Mouse (Mus musculus) erythroblast, embryonic 14.5 days (primary cell): ENCODE data around the gene Tex52. TPM values are rescaled to one million over a fixed set of nuclear protein-coding genes. Genes with fewer than 3 reads are reported as not detected.
A peak's percentile ranks its signal among the peaks of the same experiment; 100 is the strongest.

Experiments
- H3K27me3 ChIP-seq: 2 replicates; pipeline ENCODE4 v1.6.1; 2012; ENCODE audit warnings: inconsistent platforms; ENCODE audit not compliant: control insufficient read depth
- H3K36me3 ChIP-seq: 2 replicates; pipeline ENCODE4 v1.6.1; 2012; ENCODE audit warnings: mild to moderate bottlenecking, inconsistent platforms; ENCODE audit not compliant: control insufficient read depth
- H3K4me1 ChIP-seq: 2 replicates; pipeline ENCODE4 v1.6.1; 2012; ENCODE audit warnings: inconsistent platforms; ENCODE audit not compliant: control insufficient read depth
- H3K4me3 ChIP-seq: replicated peaks from 2 replicates; pipeline ENCODE3; 2012; ENCODE audit warnings: moderate library complexity, mild to moderate bottlenecking, inconsistent platforms
- H3K9me3 ChIP-seq: 2 replicates; pipeline ENCODE4 v1.6.1; 2012; ENCODE audit warnings: low read length, inconsistent platforms, mixed read lengths; ENCODE audit not compliant: control insufficient read depth
- GATA1 ChIP-seq: IDR thresholded peaks from 2 replicates; pipeline ENCODE4 v1.6.1; 2012; ENCODE audit warnings: low read length, inconsistent platforms, mixed read lengths
- TAL1 ChIP-seq: IDR thresholded peaks from 3 replicates; pipeline ENCODE4 v1.6.1; 2012; ENCODE audit warnings: low read length, inconsistent platforms, mixed read lengths
- polyA plus RNA-seq: library from polyadenylated mRNA; stranded (reverse); fragments of >175 nt; gene quantifications from 2 replicates; pipeline ENCODE4 v1.2.3, GENCODE M21; 2012

The Tex52 gene
- polyA plus RNA-seq, 1 experiment, result 0.03 TPM

GRCm38 (mm10) chr6:128423496-128424268, 48.4 kb downstream of the Tex52 start:
- TF ChIP-seq GATA1 (no peak), TAL1 (peak; percentile 14; the same call in 1 of the 3 replicates)
- peaks cover 20% of the 10 kb centered on the region for H3K36me3 ChIP-seq
- no peaks in the 10 kb centered on the region for H3K9me3 ChIP-seq
- H3K27me3 ChIP-seq, result no peaks in the 10 kb centered on the region
- peaks cover 36% of the 10 kb centered on the region for H3K4me1 ChIP-seq
- peak overlapping the region; percentile 98 for H3K4me3 ChIP-seq

DNA sequence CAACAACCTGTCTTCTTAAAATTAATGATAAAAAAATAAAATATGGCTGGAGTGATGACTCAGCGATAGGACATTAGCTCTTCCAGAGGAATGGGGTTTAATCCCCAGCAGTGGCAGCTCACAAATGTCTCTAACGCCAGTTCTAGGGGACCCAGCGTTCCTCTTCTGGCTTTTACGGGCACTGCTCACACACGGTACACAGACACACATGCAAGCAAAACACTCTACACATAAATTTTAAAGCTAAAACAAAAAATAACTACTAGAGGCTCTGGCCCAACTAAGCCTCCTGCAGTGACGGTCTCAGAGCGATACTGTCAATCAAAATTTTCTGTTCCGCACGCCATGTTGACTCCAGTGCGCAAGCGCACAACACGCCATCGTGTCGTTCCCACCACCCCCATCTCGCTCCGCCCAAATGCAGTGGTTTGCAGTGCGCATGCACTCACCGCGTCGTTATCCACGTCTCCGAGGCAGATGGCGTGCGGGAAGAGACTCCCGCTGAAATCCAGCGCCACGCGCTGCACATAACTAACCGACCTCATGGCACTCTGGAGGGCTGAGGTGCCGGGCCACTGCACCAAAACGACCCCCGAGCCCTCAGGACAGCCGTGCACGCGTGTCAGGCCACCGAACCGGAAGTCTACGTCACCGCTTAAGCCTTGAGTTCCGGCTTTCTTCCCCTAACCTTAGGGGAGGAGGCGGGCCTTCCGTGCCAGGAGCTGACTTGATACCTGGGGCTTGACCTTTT, 49.2 kb downstream of the Tex52 start, which contains the start of gene Itfg2:
Gene Itfg2 (minus strand): TSS at position 663 of the 751 bp plus-strand sequence.
- H3K27me3 ChIP-seq, result no peaks in the 10 kb centered on the region
- H3K9me3 ChIP-seq, result no peaks in the 10 kb centered on the region
- H3K4me3 ChIP-seq, result peak within 1 kb of the TSS; percentile 98
- peaks cover 42% of the 10 kb centered on the region for H3K4me1 ChIP-seq
- peaks cover 24% of the 10 kb centered on the region for H3K36me3 ChIP-seq
- TF ChIP-seq GATA1, result no peak
- TF ChIP-seq TAL1, result no peak

GRCm38 (mm10) chr6:128425046-128425445, 49.8 kb downstream of the Tex52 start:
- Histone ChIP-seq H3K4me1 (peaks cover 47% of the 10 kb centered on the region), H3K4me3 (peak overlapping the region; percentile 98), H3K36me3 (peaks cover 27% of the 10 kb centered on the region), H3K27me3 (no peaks in the 10 kb centered on the region), H3K9me3 (no peaks in the 10 kb centered on the region)
- TF ChIP-seq GATA1 (no peak), TAL1 (no peak)

- Histone ChIP-seq H3K4me3 (no peak overlapping the region), H3K9me3 (no peaks in the 10 kb centered on the region), H3K4me1 (peaks cover 48% of the 10 kb centered on the region), H3K36me3 (peaks cover 41% of the 10 kb centered on the region), H3K27me3 (no peaks in the 10 kb centered on the region)
- no peak for TF ChIP-seq GATA1
- no peak for TF ChIP-seq TAL1
Observed at GRCm38 (mm10) chr6:128427571-128427970, 52.3 kb downstream of the Tex52 start.

DNA sequence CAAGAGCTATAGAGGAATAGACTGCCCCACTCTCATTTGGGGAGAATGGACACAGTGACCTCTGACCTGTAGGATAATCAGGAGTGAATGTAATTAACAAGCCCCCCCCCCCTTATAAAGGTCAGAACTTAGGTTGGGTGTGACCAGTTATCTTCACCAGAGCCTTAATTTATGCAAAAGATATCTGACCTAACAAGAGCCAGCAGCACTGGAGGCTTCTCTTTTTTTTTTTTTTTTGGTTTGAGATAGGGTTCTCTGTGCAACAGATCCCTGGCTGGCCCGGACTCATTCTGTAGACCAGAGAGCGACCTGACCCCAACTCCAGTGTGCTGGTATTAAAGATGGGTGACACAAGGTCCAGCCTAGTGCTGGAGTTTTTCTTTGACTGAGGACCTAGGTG, 54.0 kb downstream of the Tex52 start:
- no peak for TF ChIP-seq GATA1
- TF ChIP-seq TAL1, result no peak
- no peaks in the 10 kb centered on the region for H3K9me3 ChIP-seq
- H3K4me3 ChIP-seq, result no peak overlapping the region
- H3K4me1 ChIP-seq, result peaks cover 40% of the 10 kb centered on the region
- H3K36me3 ChIP-seq, result peaks cover 58% of the 10 kb centered on the region
- no peaks in the 10 kb centered on the region for H3K27me3 ChIP-seq

DNA sequence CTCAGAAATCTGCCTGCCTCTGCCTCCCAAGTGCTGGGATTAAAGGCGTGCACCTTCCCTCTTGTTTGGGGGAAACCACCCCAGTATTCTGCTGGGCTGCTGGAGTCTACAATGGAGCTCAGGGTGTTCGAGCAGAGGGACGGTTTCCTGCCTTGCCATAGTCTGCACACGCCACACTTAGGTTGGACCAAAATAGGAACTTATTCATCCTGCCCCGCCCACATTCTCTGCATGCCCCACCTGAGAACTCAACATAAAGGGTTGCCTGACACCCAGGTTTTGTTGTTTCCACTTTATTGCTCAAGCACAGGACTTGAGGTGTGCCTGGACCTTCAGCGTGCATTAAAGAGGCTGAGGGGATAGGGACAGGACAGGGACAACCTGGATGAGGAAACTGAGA, 54.6 kb downstream of the Tex52 start:
- H3K4me1 ChIP-seq, result peaks cover 38% of the 10 kb centered on the region
- no peak for TF ChIP-seq TAL1
- TF ChIP-seq GATA1, result no peak
- peaks cover 63% of the 10 kb centered on the region for H3K36me3 ChIP-seq
- H3K4me3 ChIP-seq, result no peak overlapping the region
- no peaks in the 10 kb centered on the region for H3K27me3 ChIP-seq
- no peaks in the 10 kb centered on the region for H3K9me3 ChIP-seq

GRCm38 (mm10) chr6:128432356-128432915, 57.2 kb downstream of the Tex52 start:
- H3K9me3 ChIP-seq, result no peaks in the 10 kb centered on the region
- no peaks in the 10 kb centered on the region for H3K27me3 ChIP-seq
- H3K36me3 ChIP-seq, result peaks cover 83% of the 10 kb centered on the region
- H3K4me1 ChIP-seq, result peaks cover 47% of the 10 kb centered on the region
- TF ChIP-seq TAL1 (no peak), GATA1 (no peak)
- H3K4me3 ChIP-seq, result no peak overlapping the region

- Histone ChIP-seq H3K36me3 (peaks cover 76% of the 10 kb centered on the region), H3K4me1 (peaks cover 56% of the 10 kb centered on the region), H3K9me3 (no peaks in the 10 kb centered on the region), H3K27me3 (no peaks in the 10 kb centered on the region), H3K4me3 (no peak overlapping the region)
- TF ChIP-seq TAL1 (no peak), GATA1 (no peak)
Observed at GRCm38 (mm10) chr6:128433566-128433965, 58.3 kb downstream of the Tex52 start.

Other genes with a start within 250 kb of the Tex52 start
- gene Tspan9, start 231.9 kb upstream of the Tex52 start, polyA plus RNA-seq, result 0.02 and 0.04 TPM in 2 replicates
- gene Tead4, start 74.6 kb upstream of the Tex52 start, polyA plus RNA-seq, result not detected in 2 replicates
- gene Tulp3, start 19.6 kb upstream of the Tex52 start, polyA plus RNA-seq, result 0.07 TPM in 2 replicates
- 9.8 and 9.9 TPM in 2 replicates for gene Rhno1, start 12.5 kb upstream of the Tex52 start, polyA plus RNA-seq
- gene Foxm1, start 12.5 kb upstream of the Tex52 start, polyA plus RNA-seq, result 8.2 and 8.8 TPM in 2 replicates
- gene Gm44596, start within 50 bp of the Tex52 start, polyA plus RNA-seq, result not detected in 2 replicates
- 0.02 TPM in 1 of 2 replicates, not detected in the other for gene Nrip2, start 23.8 kb downstream of the Tex52 start, polyA plus RNA-seq
- gene Itfg2, start 49.5 kb downstream of the Tex52 start, polyA plus RNA-seq, result 1.9 TPM in 2 replicates
- gene Fkbp4, start 63.2 kb downstream of the Tex52 start, polyA plus RNA-seq, result 7.7 and 10.7 TPM in 2 replicates
- gene Pzp, start 151.3 kb downstream of the Tex52 start, polyA plus RNA-seq, result 0.05 TPM in 1 of 2 replicates, not detected in the other
- not detected in 2 replicates for gene A2ml1, start 206.2 kb downstream of the Tex52 start, polyA plus RNA-seq
- not detected in 2 replicates for gene Klrb1a, start 248.1 kb downstream of the Tex52 start, polyA plus RNA-seq